Comparison of ENCODE assay signal across 8 mouse cellular contexts in genomic region chr3:69126509-69127345, GRCm38 (mm10). TPM values are rescaled to one million over a fixed set of nuclear protein-coding genes. Genes with fewer than 3 reads are reported as not detected.
DNase-seq lines count a peak whose midpoint lies in the region; ATAC-seq lines count a peak whose summit lies in the region.

TSS of gene Kpna4 (minus strand) at chr3:69127113.

- under 1% methylated on average over 101 of the region's 107 CpGs for WGBS in intestine, embryonic 14.5 days

- DNase-seq in adrenal gland, adult 18-20 months (ENCODE audit: low spot score in 2 of 2), result peak; percentile 90 to 91
- peak; percentile 97 for DNase-seq in embryo, embryonic 11 days
- DNase-seq in gastrocnemius, postnatal 25 days, result peak; percentile 95
- DNase-seq in intestine, embryonic 14.5 days (ENCODE audit: low spot score), result peak; percentile 92
- DNase-seq in left cerebral cortex, postnatal 14 days (ENCODE audit: low spot score in 2 of 2), result peak; percentile 95
- DNase-seq in mesoderm, embryonic 11.5 days (ENCODE audit: low read depth, low spot score), result peak; percentile 98
- DNase-seq in right cerebral cortex, postnatal 36 days (ENCODE audit: low spot score in 2 of 2), result peak; percentile 88 to 92
- peak; percentile 96 for DNase-seq in yolk sac, embryonic 10.5 days (ENCODE audit: low spot score)

- H3K9me3 ChIP-seq in intestine, embryonic 14.5 days (ENCODE audit: control insufficient read depth, low read length), result no peaks in the 10 kb centered on the region

- intact Hi-C loops in left cerebral cortex, postnatal 14 days (cut with DNase I), result no loop called here

- peak within 1 kb of the TSS; percentile 92 for H3K27ac ChIP-seq in intestine, embryonic 14.5 days (ENCODE audit: low read depth)

- H3K4me2 ChIP-seq in intestine, embryonic 14.5 days (ENCODE audit: low read length), result peak within 1 kb of the TSS; percentile 84

- H3K9ac ChIP-seq in intestine, embryonic 14.5 days (ENCODE audit: low read length), result peak within 1 kb of the TSS; percentile 90

- H3K36me3 ChIP-seq in intestine, embryonic 14.5 days (ENCODE audit: control insufficient read depth, insufficient read depth, low read length), result no peaks in the 10 kb centered on the region

- H3K27me3 ChIP-seq in intestine, embryonic 14.5 days (replicated peaks; ENCODE audit: control insufficient read depth, insufficient read depth, low read length), result no peaks in the 10 kb centered on the region

- peaks cover 15% of the 10 kb centered on the region for H3K4me1 ChIP-seq in intestine, embryonic 14.5 days (replicated peaks; ENCODE audit: control insufficient read depth, insufficient read depth, low read length)

- ATAC-seq in intestine, embryonic 14.5 days (replicated peaks; ENCODE audit: low FRiP score, low TSS enrichment, low read depth), result peak; percentile 99

- H3K4me3 ChIP-seq in intestine, embryonic 14.5 days (ENCODE audit: low read depth, low read length), result peak within 1 kb of the TSS; percentile 89

RNA-seq across cellular contexts. Expression of gene Kpna4, which starts in this region (rescaled TPM):
- total RNA-seq in adrenal gland, adult 18-20 months (2021), result 10 to 100 TPM; 77.8 to 84.7 TPM
- total RNA-seq in gastrocnemius, postnatal 25 days (2021), result 10 to 100 TPM; 87.8 to 92.6 TPM
- polyA plus RNA-seq in intestine, embryonic 14.5 days (2014; fragmentation: Nextera tagmentation; extraction: Ambion mirVana), result 31.8 and 33.5 TPM in 2 replicates
- 10 to 100 TPM; 59.9 to 61.2 TPM for total RNA-seq in left cerebral cortex, postnatal 14 days (2021)

Comparison
In these comparisons a context has a peak if more than half of its experiments do, and no peak if none do; other contexts are left out.
1. Peak in every context shown above with its lines: DNase-seq, ATAC-seq, H3K4me3 ChIP-seq and H3K27ac ChIP-seq.